Mouse (Mus musculus) G1E (cell line): Measurements from ENCODE around the gene Megf8.

Source experiments
- CTCF ChIP-seq: IDR thresholded peaks from 2 replicates; pipeline ENCODE4 v1.5.1; 2012; ENCODE audit warnings: low read depth, low read length, inconsistent platforms, mixed read lengths
- GATA1 ChIP-seq: IDR thresholded peaks from 2 replicates; pipeline ENCODE4 v1.6.1; 2012; ENCODE audit warnings: borderline replicate concordance, low read length, inconsistent platforms, mixed read lengths
- GATA2 ChIP-seq: IDR thresholded peaks from 2 replicates; pipeline ENCODE4 v1.6.1; 2012; ENCODE audit warnings: low read depth, low read length, inconsistent platforms, borderline replicate concordance
- POLR2AphosphoS5 ChIP-seq: IDR thresholded peaks from 2 replicates; pipeline ENCODE4 v1.6.1; 2012; ENCODE audit warnings: low read depth, low read length, inconsistent platforms; ENCODE audit not compliant: insufficient replicate concordance
- TAL1 ChIP-seq: conservative IDR thresholded peaks from 2 replicates; pipeline ENCODE4 v1.6.1; 2012; ENCODE audit warnings: low read depth, low read length, inconsistent platforms, mixed read lengths

DNA sequence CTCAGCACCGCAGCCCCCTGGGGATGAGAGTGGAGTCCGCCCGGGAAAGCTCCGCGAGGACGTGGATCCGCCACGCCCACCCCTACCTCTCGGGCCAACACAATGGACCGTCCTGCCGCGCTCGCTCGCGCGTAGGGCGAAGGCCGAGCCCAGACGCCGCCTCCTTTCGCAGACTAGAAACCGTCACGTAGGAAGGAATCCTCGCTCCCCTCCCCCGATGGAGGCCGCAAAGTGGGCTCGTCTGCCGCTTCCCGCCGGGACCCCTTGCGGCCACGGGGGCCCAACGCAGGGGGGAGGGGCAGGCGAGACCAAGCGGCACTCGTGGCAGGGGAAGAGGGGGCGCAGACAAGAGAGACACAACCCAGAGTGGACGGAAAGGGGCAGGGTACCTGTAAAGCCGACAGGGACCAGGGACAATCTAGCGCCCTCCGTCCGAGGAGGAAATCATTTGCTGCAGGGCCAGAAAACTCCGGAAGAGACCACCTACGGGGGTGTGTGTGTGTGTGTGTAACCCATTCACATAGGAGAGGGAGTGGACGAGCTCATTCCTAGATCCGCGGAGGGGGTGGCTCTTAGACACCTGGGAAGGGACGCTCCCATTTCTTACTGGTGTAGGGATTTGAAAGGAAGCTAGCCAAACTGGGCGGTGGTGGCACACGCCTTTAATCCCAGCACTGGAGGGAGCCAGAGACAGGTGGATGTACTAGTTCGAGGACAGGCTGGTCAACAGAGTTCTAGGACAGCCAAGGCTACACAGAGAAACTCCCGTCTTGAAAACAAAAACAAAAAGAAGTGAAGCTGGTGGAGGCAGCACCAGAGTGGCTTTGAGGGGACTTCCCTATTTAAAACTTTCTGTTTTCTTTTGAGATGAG, 19.3 kb upstream of the Megf8 start, which contains the start of gene Pafah1b3:
- no peak for TF ChIP-seq CTCF
- TF ChIP-seq GATA2 = no peak
- no peak for TF ChIP-seq TAL1
- 0 out of 2 replicates have a peak, but pooled peaks have one; percentile 23 for TF ChIP-seq POLR2AphosphoS5
- TF ChIP-seq GATA1 = no peak
